Mouse (Mus musculus): Measurements from ENCODE around the gene Scamp5.
A peak's percentile ranks its signal among the peaks of the same experiment; 100 is the strongest.
"Not testable (repeated sequence)": the region's sequence is repeated elsewhere in the genome, so short reads cannot be mapped to it uniquely, and the experiment has no call there.

Gene Scamp5

DNA sequence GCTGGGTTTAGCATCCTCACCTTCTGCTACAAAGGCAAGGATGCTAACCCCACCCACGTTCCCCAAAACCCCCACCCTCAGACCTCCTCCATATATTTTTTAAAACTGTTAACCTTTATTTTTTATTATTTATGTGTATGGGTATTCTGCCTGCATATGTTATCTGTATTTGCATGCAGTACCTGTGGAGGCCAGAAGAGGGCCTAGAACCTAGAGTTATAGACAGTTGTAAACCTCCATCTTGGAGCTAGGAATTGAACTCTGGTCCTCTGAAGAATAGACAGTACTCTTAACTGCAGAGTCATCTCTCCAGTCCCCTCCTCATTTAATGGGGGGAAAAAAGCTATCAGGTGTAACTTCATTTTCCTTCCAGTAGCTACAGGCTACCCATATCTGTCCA lies 18.1 kb downstream of the Scamp5 start:
- DNase-seq = peak in 1 of 2 experiments; percentile 25

DNA sequence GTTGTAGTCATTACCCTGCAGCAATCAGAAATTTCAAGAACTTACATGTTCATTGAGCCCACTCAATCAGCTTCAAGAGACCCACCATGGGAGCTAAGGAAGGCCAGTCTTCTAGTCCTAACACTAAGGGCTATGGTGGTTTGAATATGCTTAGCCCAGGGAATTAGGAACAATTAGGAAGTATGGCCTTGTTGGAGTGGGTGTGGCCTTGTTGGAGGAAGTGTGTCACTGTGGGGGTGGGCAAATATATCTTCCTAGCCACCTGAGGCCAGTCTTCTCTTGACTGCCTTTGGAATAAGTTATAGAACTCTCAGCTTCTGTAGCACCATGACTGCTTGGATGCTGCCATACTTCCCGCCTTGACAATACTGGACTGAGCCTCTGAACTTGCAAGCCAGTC lies 27.2 kb downstream of the Scamp5 start:
- no peak for DNase-seq

DNA sequence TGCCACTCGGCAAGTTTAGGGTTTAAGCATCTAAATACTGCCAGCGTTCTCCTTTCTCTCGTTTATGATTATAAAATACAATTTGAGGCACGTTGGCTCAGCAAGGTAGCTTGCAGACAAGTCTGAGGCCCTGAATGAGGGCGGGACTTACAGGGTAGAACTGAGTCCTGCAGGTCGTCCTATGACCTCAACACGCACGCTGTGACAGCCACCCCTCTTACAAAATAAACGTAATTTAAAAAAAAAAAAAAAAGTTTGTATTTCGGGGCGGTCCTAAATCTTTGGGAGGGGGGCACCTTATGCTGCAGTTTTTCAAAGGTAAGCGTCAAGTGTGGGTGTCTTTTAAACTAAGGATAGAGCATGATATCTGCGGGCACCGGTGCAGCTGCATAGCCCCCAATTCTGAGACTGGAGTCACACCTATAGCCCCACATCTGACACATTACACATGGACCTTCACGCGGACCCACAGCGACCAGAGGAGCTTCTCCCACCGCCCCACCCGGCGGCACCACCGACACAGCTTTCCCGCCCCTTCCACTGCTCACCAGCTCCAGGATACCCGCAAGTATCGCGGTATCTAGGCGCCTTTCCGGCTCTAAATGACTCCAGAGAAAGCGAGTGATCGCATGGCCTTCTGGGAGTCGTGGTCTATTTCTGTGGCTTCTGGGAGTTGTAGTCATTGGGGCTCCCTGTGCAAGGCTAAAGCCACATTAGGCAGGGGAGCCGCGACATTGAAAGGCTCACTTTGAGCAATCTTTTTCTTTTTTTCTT lies 28.2 kb downstream of the Scamp5 start, which contains the start of gene Ppcdc:
Ppcdc (minus strand) TSS at position 603 of the 774 bp plus-strand sequence.
- DNase-seq = peak; percentile 95 to 98

DNA sequence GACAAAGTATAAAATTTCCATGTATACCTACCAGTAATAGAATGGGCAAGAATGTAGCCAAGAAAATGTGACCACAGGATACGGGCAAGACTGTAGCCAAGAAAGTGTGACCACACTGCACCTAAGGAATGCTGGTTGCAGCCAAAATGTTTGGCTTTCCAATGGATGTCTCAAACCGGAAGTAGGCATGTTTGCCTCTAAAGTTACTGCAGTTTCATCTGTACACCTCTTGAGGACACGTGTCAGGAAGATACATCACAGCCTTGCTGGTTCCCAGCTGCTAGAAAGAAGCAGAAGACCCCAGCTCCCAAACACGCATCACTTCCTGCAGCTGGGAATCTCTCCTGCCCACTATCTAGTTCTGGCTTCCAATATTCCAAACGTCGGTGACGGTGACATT lies 28.8 kb downstream of the Scamp5 start:
- no peak for DNase-seq

DNA sequence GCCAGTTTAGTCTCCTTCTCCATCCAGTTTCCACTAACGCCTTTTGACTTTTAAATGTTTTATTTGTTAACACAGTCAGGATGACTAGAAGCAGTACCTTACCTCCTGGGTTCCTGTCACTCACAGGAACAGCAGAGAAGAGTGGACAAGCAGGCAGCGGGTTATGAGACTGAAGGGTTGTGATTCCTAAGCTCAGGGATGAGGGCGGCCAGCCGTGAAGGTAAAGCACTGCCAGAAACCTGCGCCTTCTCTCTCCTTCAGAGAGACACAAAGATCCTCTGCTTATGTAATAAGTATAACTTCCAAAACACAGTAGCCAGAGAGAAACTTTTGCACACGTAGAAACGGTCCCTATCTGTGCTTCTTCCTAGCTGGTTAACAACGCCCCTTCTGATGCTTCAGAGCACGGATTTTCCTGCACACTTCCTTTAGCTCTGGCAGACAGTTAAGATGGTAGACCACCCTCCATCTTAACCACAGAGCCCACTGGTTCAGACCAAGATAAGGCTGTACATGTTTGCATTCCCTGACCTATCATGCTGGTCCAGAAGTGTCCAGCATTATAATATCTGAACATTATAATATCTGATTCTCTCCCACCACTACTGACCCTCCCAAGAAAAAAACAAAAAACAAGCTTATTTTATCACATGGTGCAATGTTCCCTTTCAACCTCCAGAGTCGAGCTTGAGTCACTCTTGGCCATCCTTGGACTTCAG lies 29.8 kb downstream of the Scamp5 start:
- peak; percentile 30 to 71 for DNase-seq

DNA sequence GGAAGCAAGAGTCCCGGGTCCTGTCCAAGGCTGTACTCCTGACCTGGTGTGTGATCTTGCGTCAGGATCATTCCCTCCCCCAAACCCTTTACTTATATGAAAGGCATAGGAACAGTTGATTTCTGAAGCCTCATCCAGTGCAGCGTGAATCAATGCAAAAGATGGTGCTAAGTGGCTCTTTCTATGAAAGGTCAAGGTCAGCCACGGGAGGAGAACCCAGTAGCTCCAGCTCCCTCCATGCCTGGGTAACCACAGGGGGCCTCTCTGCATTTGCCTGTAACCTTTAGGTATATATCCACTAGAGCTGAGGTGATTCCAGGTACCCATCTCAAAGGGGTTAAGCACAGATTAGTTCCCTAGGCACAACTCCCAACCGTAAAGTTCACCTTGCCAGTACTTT lies 31.7 kb downstream of the Scamp5 start:
- no peak for DNase-seq

DNA sequence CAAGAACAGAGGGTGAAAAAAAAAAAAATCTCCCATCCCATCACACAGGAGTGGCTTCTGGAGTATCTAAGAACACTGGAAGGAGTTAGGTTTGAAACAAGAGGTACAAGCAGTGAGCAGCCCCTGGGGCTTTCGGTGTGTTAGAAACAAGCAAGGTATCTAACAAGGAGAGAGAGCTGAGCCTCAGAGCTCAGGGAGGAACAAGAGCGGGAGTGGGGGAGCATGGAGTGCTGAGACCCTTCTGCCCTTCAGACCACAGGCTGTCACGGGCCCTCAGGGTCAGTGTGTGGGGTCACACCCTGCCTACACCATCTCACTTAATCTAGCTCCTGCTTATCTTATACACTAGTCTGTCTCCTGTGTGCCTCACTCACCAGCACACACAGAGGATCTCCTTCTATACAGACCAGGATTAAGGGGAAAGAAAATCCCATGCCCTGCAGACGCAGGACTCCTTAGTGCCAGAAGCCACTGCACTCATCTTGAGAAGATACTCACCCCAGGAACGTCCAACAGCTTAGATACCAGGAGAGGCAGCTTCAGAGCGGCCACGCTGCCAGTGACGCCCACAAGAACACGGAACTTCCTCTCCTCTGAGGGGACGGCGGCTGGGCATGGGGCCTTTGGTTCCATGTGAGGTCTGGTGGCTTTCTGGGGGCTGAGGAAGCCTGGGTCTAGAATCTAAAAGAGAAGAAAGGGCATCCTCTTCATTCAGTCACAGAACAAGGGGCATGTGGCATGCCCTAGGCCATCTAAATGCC lies 33.3 kb downstream of the Scamp5 start:
- DNase-seq = no peak

DNA sequence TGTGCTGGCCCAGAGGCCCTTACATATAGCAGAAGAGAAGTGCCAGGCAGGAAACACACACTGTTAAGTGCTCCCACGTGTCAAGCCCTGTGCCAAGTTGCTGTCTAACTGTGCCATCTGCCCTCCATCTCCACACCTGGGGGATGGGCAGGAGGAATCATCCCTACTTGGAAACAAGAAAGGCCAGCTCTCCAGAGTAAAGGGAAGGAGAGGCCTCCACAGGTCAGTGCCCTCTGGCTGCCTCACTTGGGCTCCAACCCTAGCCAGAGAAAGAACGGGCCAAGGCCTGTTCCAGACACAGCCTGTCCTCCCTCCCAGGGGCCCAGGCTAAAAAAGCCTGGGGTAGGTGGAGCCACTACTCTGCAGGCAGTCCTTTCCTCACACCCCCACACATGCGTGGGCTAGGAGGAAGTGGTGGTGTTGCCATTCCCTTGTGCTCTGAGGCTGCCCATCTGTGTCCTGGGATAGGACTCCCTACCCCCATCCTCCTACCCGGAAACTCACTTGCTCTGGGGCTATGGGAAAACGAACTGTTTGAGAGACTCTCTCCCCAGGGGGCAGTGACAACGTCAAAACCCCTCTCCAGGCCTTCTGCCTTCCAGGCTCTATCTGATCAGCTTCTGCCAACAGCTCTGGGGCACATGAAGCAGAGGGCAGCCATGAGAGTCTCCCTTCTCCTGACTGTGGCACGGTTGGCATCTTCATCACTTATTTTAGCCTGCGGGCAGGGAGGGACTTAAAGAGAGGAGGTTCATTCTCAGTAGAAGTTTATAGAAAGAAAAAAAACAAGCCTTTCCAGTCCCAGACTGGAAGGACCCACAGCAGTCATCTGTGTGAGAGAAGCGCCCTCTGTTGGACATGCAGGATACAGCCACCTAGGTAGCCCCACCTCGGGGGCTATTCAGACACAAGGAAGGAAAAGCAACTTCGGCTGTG lies 34.5 kb downstream of the Scamp5 start:
- DNase-seq = peak; percentile 84 to 86

DNA sequence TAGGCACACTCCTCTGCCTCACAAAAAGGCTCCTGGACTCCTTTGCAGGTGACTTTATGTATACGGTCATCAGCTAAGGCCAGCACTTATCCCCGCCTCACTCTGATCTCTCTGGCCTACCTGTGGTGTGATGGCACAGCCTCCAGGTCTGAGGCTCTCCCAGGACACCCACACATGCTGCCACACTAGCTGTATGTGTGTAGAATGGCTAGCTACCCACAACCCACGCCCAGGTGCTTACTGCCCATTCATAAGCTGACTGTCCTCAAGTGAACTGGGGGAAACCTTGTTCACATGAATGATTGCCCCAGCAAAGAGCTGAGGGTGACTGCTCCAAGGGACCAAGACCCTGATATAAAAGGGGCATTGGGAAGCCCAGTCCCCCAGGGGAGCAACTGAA lies 35.4 kb downstream of the Scamp5 start:
- no peak for DNase-seq

DNA sequence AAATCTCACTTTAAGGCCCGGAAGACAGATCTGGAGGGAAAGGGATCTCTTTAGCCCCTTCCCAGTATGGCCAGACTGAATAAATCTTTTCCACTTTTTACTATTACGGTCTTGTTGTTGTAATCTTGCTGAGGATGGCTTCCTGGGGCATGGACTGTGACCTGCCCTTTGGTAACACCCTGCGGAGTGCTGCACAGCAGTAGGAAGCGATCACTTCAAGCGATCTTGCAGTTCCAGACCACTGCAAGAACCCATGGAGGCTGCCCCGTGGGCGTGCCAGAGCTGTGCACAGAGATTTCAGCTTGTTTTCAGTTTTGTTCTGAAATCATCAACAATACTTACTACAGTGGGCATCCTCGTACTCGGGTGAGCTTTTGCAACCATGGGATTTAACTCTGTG lies 36.7 kb downstream of the Scamp5 start:
- peak; percentile 55 to 71 for DNase-seq

DNA sequence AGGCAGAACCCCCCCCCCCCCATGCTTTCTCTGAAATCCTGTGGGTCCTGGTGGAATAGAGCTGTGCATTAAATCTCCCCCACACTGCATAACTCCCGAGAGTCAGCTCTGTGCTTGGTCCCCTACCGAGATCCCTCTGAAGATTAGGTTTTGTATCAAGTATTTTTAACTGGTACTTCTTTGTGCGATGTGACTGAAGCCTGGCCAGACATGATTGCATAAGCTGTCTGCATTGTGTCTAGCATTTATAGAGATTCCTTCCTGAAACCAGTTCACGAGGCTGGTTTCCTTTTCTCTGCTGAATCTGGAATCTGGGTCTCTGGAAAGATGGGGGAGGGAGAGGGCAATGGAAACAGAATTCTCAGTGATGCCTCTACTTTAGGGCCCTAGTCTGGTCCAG lies 39.5 kb downstream of the Scamp5 start:
- DNase-seq = no peak

DNA sequence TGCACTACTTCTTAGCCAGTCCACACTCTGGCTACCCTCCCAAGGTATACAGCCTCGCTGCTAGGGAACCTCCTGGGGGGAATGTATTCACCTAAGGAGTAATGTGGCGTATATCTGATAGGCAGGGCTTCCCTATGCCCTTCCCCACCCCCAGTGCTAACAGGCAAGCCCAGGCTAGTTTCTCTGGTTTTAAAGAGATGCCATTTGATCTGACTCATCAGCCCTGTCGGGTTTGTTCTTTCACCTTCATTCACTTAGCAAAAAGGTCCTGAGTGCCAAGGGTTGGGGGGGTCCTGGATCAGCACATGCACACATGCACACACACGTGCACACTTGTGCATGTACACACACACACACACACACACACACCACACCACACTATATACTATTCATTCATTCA lies 39.9 kb downstream of the Scamp5 start:
- DNase-seq = no peak

DNA sequence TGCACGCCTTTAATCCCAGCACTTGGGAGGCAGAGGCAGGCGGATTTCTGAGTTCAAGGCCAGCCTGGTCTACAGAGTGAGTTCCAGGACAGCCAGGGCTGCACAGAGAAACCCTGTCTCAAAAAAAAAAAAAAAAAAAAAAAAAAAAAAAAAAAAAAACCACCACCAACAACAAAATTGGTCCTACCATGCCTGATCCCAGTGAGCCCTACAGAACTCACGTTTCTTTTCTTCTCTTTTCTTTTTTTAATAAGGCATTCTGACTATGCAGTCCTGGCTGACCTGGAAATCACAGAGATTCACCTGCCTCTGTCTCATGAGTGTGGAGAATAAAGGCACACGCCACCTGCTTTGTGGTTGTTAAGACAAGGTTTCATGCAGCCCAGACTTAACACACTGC lies 40.7 kb downstream of the Scamp5 start:
- DNase-seq = not testable (repeated sequence)

DNA sequence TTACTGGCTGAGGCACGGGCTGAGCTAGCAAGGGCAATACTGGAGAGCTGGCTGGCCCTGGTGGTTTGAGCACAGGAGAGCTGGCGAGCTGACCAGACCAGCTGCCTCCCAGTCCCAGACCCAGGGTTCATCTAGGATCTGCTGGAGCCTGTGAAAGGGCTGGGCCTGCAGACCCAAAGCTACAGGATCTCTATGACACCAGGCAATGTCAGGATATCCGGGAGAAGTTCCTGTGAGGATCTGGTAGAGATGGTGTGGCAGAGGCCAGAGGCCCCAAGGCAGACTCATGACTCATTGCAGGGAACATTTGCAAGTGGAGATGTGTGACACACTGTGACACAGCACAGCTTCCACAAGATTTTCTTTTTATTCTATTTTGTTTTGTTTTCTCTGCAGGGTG lies 42.7 kb downstream of the Scamp5 start:
- peak; percentile 22 to 67 for DNase-seq

DNA sequence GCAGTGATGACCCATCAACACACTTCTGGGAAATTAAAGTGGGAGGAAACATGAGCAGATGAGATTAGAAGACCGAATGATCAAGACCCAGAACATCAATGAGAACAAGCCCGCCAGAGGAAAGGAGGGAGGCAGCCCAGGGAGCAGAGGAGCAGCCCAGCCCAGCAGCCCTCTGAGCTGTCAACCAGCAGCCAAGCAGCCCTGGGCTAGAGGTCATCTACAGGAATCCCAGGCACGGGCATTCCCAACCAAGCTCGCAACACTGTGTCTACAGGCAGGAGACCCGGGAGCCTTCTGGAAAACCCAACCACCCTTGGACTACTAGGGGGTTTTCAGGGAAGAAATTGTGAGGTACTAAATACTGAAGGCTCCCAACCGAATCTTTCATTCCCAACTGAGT lies 43.8 kb downstream of the Scamp5 start:
- DNase-seq = no peak

DNA sequence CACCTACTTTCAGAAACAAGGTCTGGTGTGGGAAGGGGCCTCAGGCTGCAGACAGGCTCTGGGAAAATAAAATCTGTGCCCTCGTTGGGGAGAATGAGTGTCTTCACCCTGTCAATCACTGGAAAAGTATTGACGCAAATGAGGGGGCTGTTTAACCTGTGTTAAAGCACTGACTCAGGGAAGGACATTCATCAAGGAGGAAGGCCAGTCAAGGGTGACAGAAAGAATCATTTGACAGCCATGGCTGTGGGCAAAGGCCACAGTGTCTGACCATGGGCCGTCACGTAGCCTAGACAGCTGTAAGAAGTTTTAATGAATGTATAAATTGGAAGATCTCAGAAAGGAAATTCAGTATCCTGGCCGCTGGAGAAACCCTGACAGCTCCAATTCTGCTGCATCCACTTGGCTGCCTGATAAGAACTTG lies 46.2 kb downstream of the Scamp5 start:
- DNase-seq = no peak

DNA sequence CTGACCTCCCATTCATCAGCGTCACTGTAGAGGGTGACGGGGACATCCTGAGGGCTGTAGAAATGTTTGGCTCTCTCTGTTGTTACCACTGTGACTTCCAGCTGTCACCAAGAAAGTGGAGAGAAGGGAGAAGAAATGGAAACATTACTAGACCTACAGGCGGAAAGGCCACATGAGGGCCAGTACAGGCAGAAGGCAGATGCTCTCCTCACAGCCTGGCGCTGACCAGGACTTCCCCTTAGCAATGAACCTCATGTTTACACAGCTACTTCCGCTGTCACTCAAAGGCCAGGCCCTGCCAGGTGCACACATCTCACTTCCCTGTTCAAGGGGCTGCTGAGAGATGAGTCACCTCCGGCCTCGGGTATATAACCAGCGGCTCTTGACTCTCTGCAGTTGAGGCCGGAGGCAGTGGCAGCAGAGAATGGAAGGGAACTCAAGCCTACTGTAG lies 46.7 kb downstream of the Scamp5 start:
- peak; percentile 67 to 89 for DNase-seq

DNA sequence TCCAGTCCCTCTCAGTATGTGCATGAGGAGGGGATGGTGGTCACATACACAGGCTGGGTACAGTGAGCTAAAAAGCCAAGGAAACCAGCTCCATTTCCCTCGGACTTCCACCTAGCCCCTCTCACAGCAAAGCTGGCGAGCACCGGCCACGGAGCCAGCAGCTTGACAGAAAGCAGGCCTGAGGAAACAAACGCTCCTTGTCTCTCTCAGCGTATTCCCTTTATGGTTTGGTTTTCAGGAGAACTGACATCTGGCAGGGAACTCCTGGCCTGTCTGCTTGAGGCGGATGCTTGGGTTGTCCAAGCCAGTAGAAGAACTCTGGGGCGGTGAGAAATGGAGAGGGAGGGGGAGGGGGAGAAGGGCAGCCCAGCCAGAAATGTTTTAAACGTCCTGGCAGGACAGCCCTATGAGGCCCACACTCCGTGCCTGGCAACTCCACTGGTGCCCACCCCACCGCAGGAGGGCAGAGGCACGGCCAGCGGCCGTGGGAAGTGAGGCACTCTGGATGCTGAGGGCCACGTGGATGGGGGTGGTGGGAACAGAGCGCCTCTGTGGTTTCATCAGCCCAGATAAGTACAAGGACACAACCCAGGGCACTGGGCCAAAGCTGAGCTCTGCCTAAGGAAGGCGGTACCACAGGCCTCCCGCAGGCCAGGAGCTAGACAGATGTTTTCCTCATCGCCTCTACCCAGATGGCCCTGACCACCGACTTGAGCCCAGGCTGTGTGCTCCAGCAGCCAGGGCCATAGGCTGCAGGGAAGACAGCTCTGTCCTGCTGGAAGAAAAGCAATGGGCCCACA lies 47.3 kb downstream of the Scamp5 start:
- DNase-seq = peak; percentile 88 to 93

DNA sequence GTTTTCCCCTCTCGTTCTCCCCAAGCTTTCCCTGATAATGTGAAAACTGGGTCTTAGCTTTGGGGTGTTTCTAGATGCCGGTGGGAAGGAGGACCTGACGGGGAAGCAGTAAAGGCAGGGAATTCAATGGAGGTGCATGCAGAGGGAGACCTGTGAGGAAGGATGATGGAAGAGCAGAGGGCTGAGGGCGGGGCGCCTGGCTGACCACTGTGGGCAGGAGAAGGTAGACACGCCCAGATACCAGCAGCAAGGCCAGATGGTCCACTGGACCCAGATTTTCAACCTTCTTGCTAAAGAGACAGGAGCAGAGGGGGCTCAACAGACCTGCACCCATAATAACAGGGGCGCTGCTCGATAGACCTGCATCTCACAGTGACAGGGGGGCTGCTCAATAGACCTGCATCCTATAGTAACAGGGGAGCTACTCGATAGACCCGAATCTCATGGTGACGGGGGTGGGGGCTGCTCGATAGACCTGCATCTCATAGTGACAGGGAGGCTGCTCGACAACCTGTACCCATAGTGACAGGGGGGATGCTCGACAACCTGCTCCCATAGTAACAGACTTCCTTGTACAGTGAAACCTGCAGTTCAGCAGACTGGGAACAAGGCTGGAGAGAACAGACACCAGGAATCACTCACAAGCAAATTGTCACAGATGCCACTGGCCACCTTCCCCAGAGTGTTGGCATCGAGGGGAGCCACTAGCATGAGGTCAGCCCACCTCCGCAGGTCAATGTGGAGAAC lies 48.2 kb downstream of the Scamp5 start:
- no peak for DNase-seq

DNA sequence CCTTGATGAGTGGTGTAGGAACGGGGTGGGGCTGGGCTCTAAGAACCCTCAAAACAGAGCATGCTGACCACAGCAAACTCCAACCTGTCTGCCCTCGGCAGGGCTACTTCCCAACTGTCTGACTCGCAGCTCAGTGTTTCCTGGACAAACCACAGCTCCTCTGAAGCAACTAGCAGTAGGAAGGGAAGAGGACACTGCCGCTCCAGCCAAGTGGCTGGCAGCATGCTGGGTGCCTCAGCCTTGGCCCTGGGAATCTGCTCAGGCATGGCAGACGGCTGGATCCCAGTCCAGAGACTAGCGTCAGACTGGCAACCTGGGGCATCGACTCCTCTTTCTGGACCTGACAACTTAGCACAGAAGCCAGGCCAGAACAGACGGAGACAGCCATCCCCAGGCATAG lies 50.5 kb downstream of the Scamp5 start:
- DNase-seq = no peak

Measured in kidney, postnatal 25 days (tissue).